Mouse (Mus musculus) spleen, adult 2 months (tissue): Measurements from ENCODE around the gene Dmap1.

Experiments used
- CTCF ChIP-seq: fragments of 200-500 bp; IDR thresholded peaks from 2 replicates; pipeline ENCODE4 v1.5.1; 2011; ENCODE audit warnings: mild to moderate bottlenecking, inconsistent platforms; ENCODE audit not compliant: insufficient read depth, insufficient read length, insufficient replicate concordance; ENCODE audit errors: extremely low read depth
- POLR2A ChIP-seq: fragments of 200-500 bp; IDR thresholded peaks from 2 replicates; pipeline ENCODE4 v1.6.1; 2011; ENCODE audit warnings: low read depth, low read length, inconsistent platforms

DNA sequence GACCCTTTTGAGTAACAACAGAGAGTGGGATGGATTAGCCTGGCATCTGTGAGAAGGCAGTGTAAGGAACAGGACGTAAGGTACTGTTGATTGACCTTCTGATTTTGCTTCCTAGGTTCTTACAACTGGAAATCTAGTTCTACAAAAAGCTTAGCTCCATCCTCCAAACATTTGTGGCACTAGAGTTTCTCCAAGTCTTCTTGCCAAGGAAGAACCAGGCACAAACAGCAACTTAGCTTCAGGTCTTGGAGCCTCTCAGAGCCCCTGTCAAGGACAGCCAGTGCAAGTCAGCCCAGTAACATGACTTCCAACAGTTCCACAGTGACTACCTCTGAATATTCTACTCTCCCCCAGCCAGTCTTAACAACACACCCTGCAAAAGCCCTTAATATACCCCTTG, 42.0 kb upstream of the Dmap1 start, which contains the start of gene Gm12845:
- TF ChIP-seq CTCF (no peak), POLR2A (no peak)
